ENCODE assay signal across 7 mouse cellular contexts in genomic region chr16:20498677-20499475, GRCm38 (mm10). TPM values are rescaled to one million over a fixed set of nuclear protein-coding genes. Genes with fewer than 3 reads are reported as not detected.
DNase-seq lines count a peak whose midpoint lies in the region; ATAC-seq and TF ChIP-seq lines count a peak whose summit lies in the region.

TSS of gene Eif2b5 (plus strand) at chr16:20498817.

- peaks cover 20% of the 10 kb centered on the region for H3K4me1 ChIP-seq in embryonic facial prominence, embryonic 10.5 days
- peaks cover 8% of the 10 kb centered on the region; the same call in 1 of the 2 replicates for H3K4me1 ChIP-seq in intestine, postnatal 0 days (replicated peaks; ENCODE audit: control insufficient read depth, insufficient read depth, low read length)
- peaks cover 18% of the 10 kb centered on the region for H3K4me1 ChIP-seq in midbrain, embryonic 12.5 days
- H3K4me1 ChIP-seq in small intestine, adult 2 months (ENCODE audit: control insufficient read depth, insufficient read depth, insufficient read length, low read length), result peaks cover 3% of the 10 kb centered on the region; the same call in 1 of the 2 replicates

- H3K9ac ChIP-seq in intestine, postnatal 0 days (ENCODE audit: low read depth, low read length), result peak within 1 kb of the TSS; percentile 88
- H3K9ac ChIP-seq in midbrain, embryonic 12.5 days (replicated peaks), result peak within 1 kb of the TSS; percentile 84

- peak; percentile 96 for DNase-seq in adrenal gland, postnatal 10 days
- peak; percentile 91 for DNase-seq in embryonic facial prominence, embryonic 10.5 days (ENCODE audit: low spot score)
- DNase-seq in gonadal fat pad, adult 2 months (ENCODE audit: low read depth), result peak; percentile 85
- peak; percentile 88 for DNase-seq in left cerebral cortex, postnatal 4 days

- TF ChIP-seq CTCF in intestine, postnatal 0 days (IDR thresholded peaks at IDR 0.05; ENCODE audit: low read depth), result peak; percentile 20; the same call in 1 of the 2 replicates
- no peak for TF ChIP-seq CTCF in small intestine, adult 2 months (IDR thresholded peaks at IDR 0.05; ENCODE audit: extremely low read depth, insufficient read length, insufficient replicate concordance, low read depth, low read length)

- ATAC-seq in intestine, postnatal 0 days, result peak; percentile 91
- peak; percentile 95 for ATAC-seq in midbrain, embryonic 12.5 days (ENCODE audit: low FRiP score, low read depth)

- peak; percentile 72 for TF ChIP-seq POLR2A in small intestine, adult 2 months (IDR thresholded peaks at IDR 0.05; ENCODE audit: low read depth, low read length)

- H3K27ac ChIP-seq in embryonic facial prominence, embryonic 10.5 days (replicated peaks), result peak within 1 kb of the TSS; percentile 91
- peak within 1 kb of the TSS; percentile 35; the same call in 1 of the 2 replicates for H3K27ac ChIP-seq in intestine, postnatal 0 days (ENCODE audit: low read depth, low read length)
- peak within 1 kb of the TSS; percentile 83 for H3K27ac ChIP-seq in midbrain, embryonic 12.5 days (replicated peaks)
- H3K27ac ChIP-seq in small intestine, adult 2 months (ENCODE audit: insufficient read depth, low read depth, low read length), result 0 out of 2 replicates have a peak within 1 kb of the TSS, but pooled peaks have one; percentile 7

- WGBS in embryonic facial prominence, embryonic 10.5 days, result under 1% methylated on average over 49 of the region's 49 CpGs
- WGBS in intestine, postnatal 0 days, result under 1% methylated on average over 49 of the region's 49 CpGs
- WGBS in midbrain, embryonic 12.5 days, result 1% methylated on average over 45 of the region's 49 CpGs
- WGBS in small intestine, adult 2 months, result under 1% methylated on average over 49 of the region's 49 CpGs

- H3K27me3 ChIP-seq in embryonic facial prominence, embryonic 10.5 days (replicated peaks; ENCODE audit: low read depth, poor library complexity, severe bottlenecking), result peaks cover 12% of the 10 kb centered on the region
- no peaks in the 10 kb centered on the region for H3K27me3 ChIP-seq in intestine, postnatal 0 days (replicated peaks; ENCODE audit: control insufficient read depth, insufficient read depth, low read length)
- peaks cover 18% of the 10 kb centered on the region for H3K27me3 ChIP-seq in midbrain, embryonic 12.5 days
- H3K27me3 ChIP-seq in small intestine, adult 2 months (ENCODE audit: control insufficient read depth, insufficient read depth, low read length), result no peaks in the 10 kb centered on the region

- H3K36me3 ChIP-seq in embryonic facial prominence, embryonic 10.5 days (replicated peaks), result peaks cover 39% of the 10 kb centered on the region
- peaks cover 29% of the 10 kb centered on the region for H3K36me3 ChIP-seq in intestine, postnatal 0 days (ENCODE audit: control insufficient read depth, insufficient read depth)
- H3K36me3 ChIP-seq in midbrain, embryonic 12.5 days, result peaks cover 36% of the 10 kb centered on the region
- H3K36me3 ChIP-seq in small intestine, adult 2 months (ENCODE audit: control insufficient read depth, insufficient read depth, low read length), result peaks cover 26% of the 10 kb centered on the region

- H3K4me2 ChIP-seq in intestine, postnatal 0 days (replicated peaks; ENCODE audit: low read depth), result peak within 1 kb of the TSS; percentile 89
- H3K4me2 ChIP-seq in midbrain, embryonic 12.5 days (replicated peaks), result peak within 1 kb of the TSS; percentile 76

- intact Hi-C loops in left cerebral cortex, postnatal 4 days (cut with DNase I), result no loop called here

- peak within 1 kb of the TSS; percentile 88 for H3K4me3 ChIP-seq in embryonic facial prominence, embryonic 10.5 days
- peak within 1 kb of the TSS; percentile 82 for H3K4me3 ChIP-seq in intestine, postnatal 0 days (ENCODE audit: low read depth, low read length)
- peak within 1 kb of the TSS; percentile 83 for H3K4me3 ChIP-seq in midbrain, embryonic 12.5 days
- H3K4me3 ChIP-seq in small intestine, adult 2 months (ENCODE audit: low read depth, low read length), result peak within 1 kb of the TSS; percentile 83

- H3K9me3 ChIP-seq in embryonic facial prominence, embryonic 10.5 days, result no peaks in the 10 kb centered on the region
- H3K9me3 ChIP-seq in intestine, postnatal 0 days (ENCODE audit: control insufficient read depth), result no peaks in the 10 kb centered on the region
- H3K9me3 ChIP-seq in midbrain, embryonic 12.5 days, result no peaks in the 10 kb centered on the region

RNA-seq across cellular contexts. Expression of gene Eif2b5, which starts in this region (rescaled TPM):
- 10 to 100 TPM; 56.6 to 61.4 TPM for total RNA-seq in adrenal gland, postnatal 10 days (2021)
- 157 and 169 TPM in 2 replicates for polyA plus RNA-seq in embryonic facial prominence, embryonic 10.5 days (2016; fragmentation: Nextera tagmentation; extraction: Ambion mirVana)
- 32.6 and 36.2 TPM in 2 replicates for polyA plus RNA-seq in gonadal fat pad, adult 2 months (2012; rRNA removed)
- polyA plus RNA-seq in intestine, postnatal 0 days (2015; fragmentation: Nextera tagmentation; extraction: Ambion mirVana), result 37.2 and 37.8 TPM in 2 replicates
- total RNA-seq in left cerebral cortex, postnatal 4 days (2021), result 10 to 100 TPM; 66.8 to 67.8 TPM
- 120 and 136 TPM in 2 replicates for polyA plus RNA-seq in midbrain, embryonic 12.5 days (2016; fragmentation: Nextera tagmentation; extraction: Ambion mirVana)
- 11.7 and 16.1 TPM in 2 replicates for polyA plus RNA-seq in small intestine, adult 2 months (2012; rRNA removed)

Comparison
In these comparisons a context has a peak if more than half of its experiments do, and no peak if none do; other contexts are left out.
1. Peak in every context shown above with its lines: DNase-seq, ATAC-seq, H3K4me3 ChIP-seq and H3K27ac ChIP-seq.
2. H3K27ac ChIP-seq: peak in every context shown above with its lines; median percentile 91 in embryonic facial prominence, embryonic 10.5 days; 83 in midbrain, embryonic 12.5 days; 35 in intestine, postnatal 0 days; 7 in small intestine, adult 2 months.